Mouse (Mus musculus): ENCODE measurements around the gene Aif1l. TPM values are rescaled to one million over a fixed set of nuclear protein-coding genes. Genes with fewer than 3 reads are reported as not detected.

The Aif1l gene
- polyA plus RNA-seq, 1 experiment from 2014 or later: 110 TPM

DNA sequence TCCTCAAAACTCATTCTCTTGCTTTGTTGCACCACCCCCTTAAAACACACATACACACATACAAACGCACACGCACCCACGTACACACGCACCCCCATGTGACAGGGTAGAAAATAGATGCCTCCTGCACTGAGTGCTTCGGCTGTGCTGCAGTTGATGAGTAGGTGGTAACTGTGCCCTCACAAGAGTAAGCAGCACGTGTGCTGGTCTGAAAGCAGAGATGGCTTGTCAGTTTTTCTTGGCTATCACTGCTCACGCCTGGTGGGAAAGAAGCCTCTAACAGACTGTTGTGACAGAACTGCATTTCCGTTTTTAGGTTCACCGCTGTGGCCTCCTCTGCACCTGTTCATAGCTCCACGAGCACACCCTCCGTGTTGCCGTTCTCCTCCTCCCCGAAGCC lies 46.1 kb downstream of the Aif1l start:
- no peak overlapping the region for H3K27ac ChIP-seq (replicated peaks; ENCODE audit: low read depth, low read length)
- H3K4me1 ChIP-seq (ENCODE audit: control insufficient read depth, insufficient read depth, low read length): no peaks in the 10 kb centered on the region
- H3K27me3 ChIP-seq (ENCODE audit: control insufficient read depth, insufficient read depth, low read length): no peaks in the 10 kb centered on the region
- H3K4me3 ChIP-seq (ENCODE audit: low read depth, low read length): no peak overlapping the region
- peaks cover 41% of the 10 kb centered on the region for H3K36me3 ChIP-seq (ENCODE audit: control insufficient read depth, insufficient read depth, low read length)
- no peak overlapping the region for H3K4me2 ChIP-seq (ENCODE audit: low read depth, severe bottlenecking)
- WGBS: 95% methylated on average over 13 of the region's 13 CpGs
- no peak for DNase-seq (ENCODE audit: low spot score)
- H3K9ac ChIP-seq (ENCODE audit: low read length): no peak overlapping the region
- ATAC-seq (ENCODE audit: insufficient number of reproducible peaks, low FRiP score, low TSS enrichment, low read depth): no peak
- H3K9me3 ChIP-seq (ENCODE audit: control insufficient read depth, low read length): no peaks in the 10 kb centered on the region

DNA sequence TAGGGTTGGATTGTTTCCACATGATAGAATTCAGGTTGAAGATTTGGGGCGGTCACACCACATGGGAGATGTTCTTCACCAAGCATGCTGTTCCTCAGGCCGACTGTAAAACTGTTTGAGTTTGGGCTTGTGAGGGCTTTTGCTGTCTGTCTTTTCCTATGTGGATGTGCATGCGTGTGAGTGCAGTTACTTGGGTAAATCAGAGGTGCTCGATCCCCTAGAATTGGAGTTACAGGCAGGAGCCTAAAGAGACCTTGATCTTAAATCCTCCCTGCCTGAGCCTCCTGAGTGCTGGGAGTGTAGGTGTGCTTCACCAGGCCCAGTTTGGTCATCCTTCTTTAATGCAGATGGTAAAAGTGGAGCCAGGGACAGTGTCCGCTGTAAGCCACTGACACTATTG lies 47.6 kb downstream of the Aif1l start:
- Histone ChIP-seq H3K4me1 (ENCODE audit: control insufficient read depth, insufficient read depth, low read length) (no peaks in the 10 kb centered on the region), H3K27me3 (ENCODE audit: control insufficient read depth, insufficient read depth, low read length) (no peaks in the 10 kb centered on the region), H3K4me2 (ENCODE audit: low read depth, severe bottlenecking) (no peak overlapping the region), H3K9ac (ENCODE audit: low read length) (no peak overlapping the region), H3K36me3 (ENCODE audit: control insufficient read depth, insufficient read depth, low read length) (peaks cover 37% of the 10 kb centered on the region; the same call in 1 of the 2 replicates), H3K4me3 (ENCODE audit: low read depth, low read length) (no peak overlapping the region), H3K27ac (replicated peaks; ENCODE audit: low read depth, low read length) (no peak overlapping the region), H3K9me3 (ENCODE audit: control insufficient read depth, low read length) (no peaks in the 10 kb centered on the region)
- ATAC-seq (ENCODE audit: insufficient number of reproducible peaks, low FRiP score, low TSS enrichment, low read depth): no peak
- 96% methylated on average over 5 of the region's 5 CpGs for WGBS
- no peak for DNase-seq (ENCODE audit: low spot score)

- H3K4me2 ChIP-seq (ENCODE audit: low read depth, severe bottlenecking): no peak overlapping the region
- no peaks in the 10 kb centered on the region for H3K27me3 ChIP-seq (ENCODE audit: control insufficient read depth, insufficient read depth, low read length)
- H3K36me3 ChIP-seq (ENCODE audit: control insufficient read depth, insufficient read depth, low read length): peaks cover 40% of the 10 kb centered on the region; the same call in 1 of the 2 replicates
- no peaks in the 10 kb centered on the region for H3K9me3 ChIP-seq (ENCODE audit: control insufficient read depth, low read length)
- ATAC-seq (ENCODE audit: insufficient number of reproducible peaks, low FRiP score, low TSS enrichment, low read depth) (no peak), DNase-seq (ENCODE audit: low spot score) (no peak)
- H3K4me3 ChIP-seq (ENCODE audit: low read depth, low read length): no peak overlapping the region
- H3K4me1 ChIP-seq (ENCODE audit: control insufficient read depth, insufficient read depth, low read length): no peaks in the 10 kb centered on the region
- 78% methylated on average over 2 of the region's 2 CpGs for WGBS
- H3K27ac ChIP-seq (replicated peaks; ENCODE audit: low read depth, low read length): no peak overlapping the region
- no peak overlapping the region for H3K9ac ChIP-seq (ENCODE audit: low read length)
Measured at GRCm38 (mm10) chr2:31998443-31998842, 48.5 kb downstream of the Aif1l start.

DNA sequence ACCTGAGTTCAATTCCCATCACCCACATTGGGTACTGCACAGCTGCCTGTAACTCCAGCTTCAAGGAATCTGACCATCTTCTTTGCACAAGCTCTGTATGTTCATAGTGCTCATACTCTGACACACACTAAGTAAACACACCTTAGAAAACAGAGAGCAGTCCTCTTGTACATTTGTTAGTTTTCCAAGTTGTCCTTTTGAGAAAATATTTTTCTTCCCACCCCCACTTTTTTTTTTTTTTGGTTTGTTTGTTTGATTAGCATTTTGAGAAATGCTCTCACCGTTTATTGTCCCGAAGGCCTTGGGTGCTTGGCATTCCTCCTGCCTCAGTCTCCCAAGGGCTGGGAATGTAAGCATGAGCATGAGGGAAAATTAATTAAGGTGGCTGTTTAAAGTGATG lies 58.4 kb downstream of the Aif1l start:
- H3K4me3 ChIP-seq (ENCODE audit: low read depth, low read length): no peak overlapping the region
- H3K27me3 ChIP-seq (ENCODE audit: control insufficient read depth, insufficient read depth, low read length): no peaks in the 10 kb centered on the region
- DNase-seq (ENCODE audit: low spot score) (no peak), ATAC-seq (ENCODE audit: insufficient number of reproducible peaks, low FRiP score, low TSS enrichment, low read depth) (no peak)
- no peak overlapping the region for H3K4me2 ChIP-seq (ENCODE audit: low read depth, severe bottlenecking)
- WGBS: 94% methylated on average over 2 of the region's 2 CpGs
- H3K36me3 ChIP-seq (ENCODE audit: control insufficient read depth, insufficient read depth, low read length): peaks cover 28% of the 10 kb centered on the region
- H3K9ac ChIP-seq (ENCODE audit: low read length): no peak overlapping the region
- no peaks in the 10 kb centered on the region for H3K9me3 ChIP-seq (ENCODE audit: control insufficient read depth, low read length)
- H3K4me1 ChIP-seq (ENCODE audit: control insufficient read depth, insufficient read depth, low read length): no peaks in the 10 kb centered on the region
- no peak overlapping the region for H3K27ac ChIP-seq (replicated peaks; ENCODE audit: low read depth, low read length)

DNA sequence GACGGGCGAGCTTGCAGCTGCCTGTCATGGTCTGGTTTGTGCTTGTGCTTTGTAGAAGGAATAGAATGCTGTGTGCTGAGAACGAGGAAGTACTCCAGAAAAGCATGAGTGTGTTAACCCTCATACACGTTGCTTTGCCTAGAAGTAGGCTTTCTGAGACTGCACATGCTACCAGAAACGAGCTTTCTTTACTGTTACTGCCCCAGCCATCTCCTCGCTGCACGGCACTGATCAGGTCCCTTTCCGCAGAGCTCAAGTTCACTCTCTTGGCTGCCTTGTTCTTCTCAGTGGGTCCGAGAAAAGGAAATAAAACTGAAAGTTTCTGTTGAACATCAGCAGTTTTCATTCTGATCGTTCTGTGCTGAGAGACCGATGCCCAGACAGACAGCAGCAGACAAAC lies 58.8 kb downstream of the Aif1l start:
- no peaks in the 10 kb centered on the region for H3K9me3 ChIP-seq (ENCODE audit: control insufficient read depth, low read length)
- 91% methylated on average over 11 of the region's 11 CpGs for WGBS
- H3K4me3 ChIP-seq (ENCODE audit: low read depth, low read length): no peak overlapping the region
- H3K36me3 ChIP-seq (ENCODE audit: control insufficient read depth, insufficient read depth, low read length): peaks cover 28% of the 10 kb centered on the region
- H3K4me1 ChIP-seq (ENCODE audit: control insufficient read depth, insufficient read depth, low read length): no peaks in the 10 kb centered on the region
- no peak overlapping the region for H3K27ac ChIP-seq (replicated peaks; ENCODE audit: low read depth, low read length)
- no peaks in the 10 kb centered on the region for H3K27me3 ChIP-seq (ENCODE audit: control insufficient read depth, insufficient read depth, low read length)
- no peak overlapping the region for H3K9ac ChIP-seq (ENCODE audit: low read length)
- ATAC-seq (ENCODE audit: insufficient number of reproducible peaks, low FRiP score, low TSS enrichment, low read depth) (no peak), DNase-seq (ENCODE audit: low spot score) (no peak)
- no peak overlapping the region for H3K4me2 ChIP-seq (ENCODE audit: low read depth, severe bottlenecking)

DNA sequence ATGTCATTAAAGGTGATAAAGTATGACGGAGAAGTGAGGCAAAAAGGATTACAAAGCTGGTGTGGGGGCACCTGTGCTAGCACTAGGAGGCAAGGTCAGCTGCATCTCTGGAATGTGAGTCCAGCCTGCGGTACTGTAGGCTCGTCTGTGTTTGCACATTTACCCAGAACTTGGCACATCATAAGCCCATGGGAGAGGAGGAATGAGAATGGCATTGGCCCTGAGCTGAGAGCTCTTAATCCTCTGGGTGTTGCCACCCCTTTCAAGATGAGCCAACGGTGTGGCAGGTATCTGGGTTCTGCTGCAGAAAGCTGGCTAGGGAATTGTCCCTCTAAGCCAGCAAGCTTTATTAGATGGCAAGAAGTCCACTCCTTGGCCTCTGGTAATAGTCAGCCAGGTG lies 69.8 kb downstream of the Aif1l start:
- Histone ChIP-seq H3K27me3 (ENCODE audit: control insufficient read depth, insufficient read depth, low read length) (no peaks in the 10 kb centered on the region), H3K4me2 (ENCODE audit: low read depth, severe bottlenecking) (no peak overlapping the region), H3K4me3 (ENCODE audit: low read depth, low read length) (no peak overlapping the region), H3K9me3 (ENCODE audit: control insufficient read depth, low read length) (no peaks in the 10 kb centered on the region), H3K4me1 (ENCODE audit: control insufficient read depth, insufficient read depth, low read length) (no peaks in the 10 kb centered on the region), H3K9ac (ENCODE audit: low read length) (no peak overlapping the region), H3K27ac (replicated peaks; ENCODE audit: low read depth, low read length) (no peak overlapping the region), H3K36me3 (ENCODE audit: control insufficient read depth, insufficient read depth, low read length) (peaks cover 27% of the 10 kb centered on the region)
- ATAC-seq (ENCODE audit: insufficient number of reproducible peaks, low FRiP score, low TSS enrichment, low read depth): no peak
- WGBS: 91% methylated on average over 4 of the region's 4 CpGs
- no peak for DNase-seq (ENCODE audit: low spot score)

- Histone ChIP-seq H3K36me3 (ENCODE audit: control insufficient read depth, insufficient read depth, low read length) (peaks cover 29% of the 10 kb centered on the region), H3K4me1 (ENCODE audit: control insufficient read depth, insufficient read depth, low read length) (no peaks in the 10 kb centered on the region), H3K4me2 (ENCODE audit: low read depth, severe bottlenecking) (no peak overlapping the region), H3K27ac (replicated peaks; ENCODE audit: low read depth, low read length) (no peak overlapping the region), H3K9ac (ENCODE audit: low read length) (no peak overlapping the region), H3K9me3 (ENCODE audit: control insufficient read depth, low read length) (no peaks in the 10 kb centered on the region), H3K4me3 (ENCODE audit: low read depth, low read length) (no peak overlapping the region), H3K27me3 (ENCODE audit: control insufficient read depth, insufficient read depth, low read length) (no peaks in the 10 kb centered on the region)
- DNase-seq (ENCODE audit: low spot score) (no peak), ATAC-seq (ENCODE audit: insufficient number of reproducible peaks, low FRiP score, low TSS enrichment, low read depth) (no peak)
- WGBS: 92% methylated on average over 5 of the region's 5 CpGs
Measured at GRCm38 (mm10) chr2:32020229-32020628, 70.3 kb downstream of the Aif1l start.

Other genes starting within 250 kb of the Aif1l start
- 0.09 and 0.31 TPM in 2 replicates for gene Qrfp, start 139.6 kb upstream of the Aif1l start, polyA plus RNA-seq (2014; fragmentation: Nextera tagmentation; extraction: Ambion mirVana)
- gene Fibcd1, start 104.1 kb upstream of the Aif1l start, polyA plus RNA-seq (2014; fragmentation: Nextera tagmentation; extraction: Ambion mirVana): 0.03 TPM in 1 of 2 replicates, not detected in the other
- gene Lamc3, start 62.8 kb upstream of the Aif1l start, polyA plus RNA-seq (2014; fragmentation: Nextera tagmentation; extraction: Ambion mirVana): 0.13 and 0.17 TPM in 2 replicates
- gene Nup214, start 24.3 kb downstream of the Aif1l start, polyA plus RNA-seq (2014; fragmentation: Nextera tagmentation; extraction: Ambion mirVana): 85.5 and 98.4 TPM in 2 replicates
- gene Fam78a, start 134.7 kb downstream of the Aif1l start, polyA plus RNA-seq (2014; fragmentation: Nextera tagmentation; extraction: Ambion mirVana): 1.9 and 2.1 TPM in 2 replicates
- gene Plpp7, start 145.4 kb downstream of the Aif1l start, polyA plus RNA-seq (2014; fragmentation: Nextera tagmentation; extraction: Ambion mirVana): 2.7 and 3.8 TPM in 2 replicates
- gene Prrc2b, start 200.9 kb downstream of the Aif1l start, polyA plus RNA-seq (2014; fragmentation: Nextera tagmentation; extraction: Ambion mirVana): 62.5 and 72.5 TPM in 2 replicates